Mouse (Mus musculus): Measurements from ENCODE around the gene Irx4. TPM values are rescaled to one million over a fixed set of nuclear protein-coding genes. Genes with fewer than 3 reads are reported as not detected.

Irx4 gene
- polyA plus RNA-seq (2012; rRNA removed) (6.7 and 7.4 TPM in 2 replicates), polyA plus RNA-seq (2014; fragmentation: Nextera tagmentation; extraction: Ambion mirVana) (8.9 TPM in 2 replicates)

DNA sequence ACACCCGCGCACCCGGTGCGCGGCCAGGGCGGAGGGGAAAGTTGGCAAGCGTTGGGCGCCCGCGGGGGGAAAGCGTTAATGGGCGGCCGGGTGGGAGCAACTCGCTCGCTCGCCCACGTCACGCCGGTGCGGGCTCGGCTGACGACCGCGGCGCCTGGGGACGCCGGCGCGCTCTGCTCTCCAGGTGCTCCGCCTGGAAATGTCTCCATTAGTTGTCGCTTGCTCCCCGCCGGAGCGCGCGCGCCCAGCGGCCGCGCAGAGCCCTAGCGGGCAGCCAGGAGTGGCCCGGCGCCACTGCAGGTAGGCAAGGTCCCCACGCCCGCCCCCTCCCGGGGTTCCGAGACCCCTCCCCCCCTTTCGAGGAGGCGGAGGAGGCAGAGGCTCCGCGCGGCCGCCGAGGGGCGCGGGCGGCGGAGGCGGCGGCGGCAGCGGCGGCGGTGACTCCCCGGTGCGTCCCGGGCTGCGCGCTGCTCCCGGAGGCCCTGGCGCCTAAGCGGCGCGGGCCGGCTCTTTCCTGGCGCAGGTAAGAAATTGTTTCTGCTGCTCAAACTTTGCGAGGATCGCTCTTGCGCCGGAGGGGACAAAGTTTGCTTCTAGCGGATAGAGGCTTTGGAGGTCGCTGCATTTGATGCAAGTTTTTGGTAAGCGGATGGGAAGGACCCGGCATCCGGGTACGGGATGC, at the start of gene Irx4:
Irx4 (plus strand) TSS at position 126 of the 682 bp plus-strand sequence.
- ATAC-seq (ENCODE audit: low FRiP score, low read depth) (no peak), DNase-seq (ENCODE audit: low spot score) (no peak)
- TF ChIP-seq POLR2A (IDR thresholded peaks at IDR 0.05; ENCODE audit: borderline replicate concordance, extremely low read depth, insufficient read depth, insufficient read length), result no peak
- H3K9ac ChIP-seq (ENCODE audit: low read depth, low read length, severe bottlenecking), result peak within 1 kb of the TSS; percentile 49
- H3K4me3 ChIP-seq (replicated peaks; ENCODE audit: low read length), result peak within 1 kb of the TSS; percentile 44
- H3K9me3 ChIP-seq (ENCODE audit: control insufficient read depth, low read length), result no peaks in the 10 kb centered on the region
- WGBS, result under 1% methylated on average over 43 of the region's 86 CpGs
- H3K4me1 ChIP-seq (ENCODE audit: control insufficient read depth, insufficient read depth, low read length), result peaks cover 10% of the 10 kb centered on the region; the same call in 1 of the 2 replicates
- H3K27me3 ChIP-seq (ENCODE audit: control insufficient read depth, insufficient read depth, low read length), result peaks cover 84% of the 10 kb centered on the region
- H3K27ac ChIP-seq (replicated peaks; ENCODE audit: low read depth, low read length), result no peak within 1 kb of the TSS
- H3K36me3 ChIP-seq (ENCODE audit: control insufficient read depth, insufficient read depth, low read length), result no peaks in the 10 kb centered on the region
- H3K4me2 ChIP-seq (replicated peaks; ENCODE audit: low read depth, low read length, severe bottlenecking), result peak within 1 kb of the TSS; percentile 89

- ATAC-seq (ENCODE audit: low FRiP score, low read depth), result no peak
Measured at GRCm38 (mm10) chr13:73214301-73214700, 46.0 kb upstream of the Irx4 start.

DNA sequence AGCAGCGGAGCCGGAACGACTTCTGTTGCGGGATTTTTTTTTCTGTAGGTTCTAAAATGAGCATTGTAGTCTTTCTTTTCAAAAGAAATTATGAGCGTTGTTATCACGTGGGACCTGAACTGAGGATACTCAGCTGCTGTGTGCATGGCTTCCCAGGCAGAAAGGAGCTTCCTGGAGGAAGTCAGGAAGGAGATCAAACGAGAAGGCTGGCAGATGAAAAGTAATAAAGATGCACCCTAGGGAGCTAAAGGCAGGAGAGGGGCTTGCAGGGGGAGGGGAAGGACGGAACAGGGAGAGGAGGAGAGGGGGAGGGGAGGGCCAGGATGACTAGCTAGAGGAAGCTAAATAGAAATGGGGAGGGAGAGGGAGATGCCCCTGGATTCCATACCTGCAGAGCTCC, 23.8 kb upstream of the Irx4 start:
- Histone ChIP-seq H3K4me2 (replicated peaks; ENCODE audit: low read depth, low read length, severe bottlenecking) (no peak overlapping the region), H3K4me3 (replicated peaks; ENCODE audit: low read length) (no peak overlapping the region), H3K27me3 (ENCODE audit: control insufficient read depth, insufficient read depth, low read length) (no peaks in the 10 kb centered on the region), H3K4me1 (ENCODE audit: control insufficient read depth, insufficient read depth, low read length) (no peaks in the 10 kb centered on the region), H3K27ac (replicated peaks; ENCODE audit: low read depth, low read length) (no peak overlapping the region), H3K9ac (ENCODE audit: low read depth, low read length, severe bottlenecking) (no peak overlapping the region), H3K36me3 (ENCODE audit: control insufficient read depth, insufficient read depth, low read length) (no peaks in the 10 kb centered on the region), H3K9me3 (ENCODE audit: control insufficient read depth, low read length) (no peaks in the 10 kb centered on the region)
- WGBS, result 38% methylated on average over 8 of the region's 8 CpGs
- no peak for TF ChIP-seq POLR2A (IDR thresholded peaks at IDR 0.05; ENCODE audit: borderline replicate concordance, extremely low read depth, insufficient read depth, insufficient read length)
- no peak for DNase-seq (ENCODE audit: low spot score)
- ATAC-seq (ENCODE audit: low FRiP score, low read depth), result no peak

More at GRCm38 (mm10) chr13:73214301-73214700, 46.0 kb upstream of the Irx4 start:
- TF ChIP-seq POLR2A (IDR thresholded peaks at IDR 0.05; ENCODE audit: borderline replicate concordance, extremely low read depth, insufficient read depth, insufficient read length), result no peak
- WGBS, result 61% methylated on average over 10 of the region's 10 CpGs
- Histone ChIP-seq H3K27ac (replicated peaks; ENCODE audit: low read depth, low read length) (no peak overlapping the region), H3K4me1 (ENCODE audit: control insufficient read depth, insufficient read depth, low read length) (no peaks in the 10 kb centered on the region), H3K9me3 (ENCODE audit: control insufficient read depth, low read length) (peaks cover 5% of the 10 kb centered on the region; the same call in 1 of the 2 replicates), H3K27me3 (ENCODE audit: control insufficient read depth, insufficient read depth, low read length) (no peaks in the 10 kb centered on the region), H3K36me3 (ENCODE audit: control insufficient read depth, insufficient read depth, low read length) (no peaks in the 10 kb centered on the region), H3K9ac (ENCODE audit: low read depth, low read length, severe bottlenecking) (no peak overlapping the region), H3K4me2 (replicated peaks; ENCODE audit: low read depth, low read length, severe bottlenecking) (no peak overlapping the region), H3K4me3 (replicated peaks; ENCODE audit: low read length) (no peak overlapping the region)
- DNase-seq (ENCODE audit: low spot score), result no peak

GRCm38 (mm10) chr13:73239191-73239746, 21.0 kb upstream of the Irx4 start:
- Histone ChIP-seq H3K36me3 (ENCODE audit: control insufficient read depth, insufficient read depth, low read length) (no peaks in the 10 kb centered on the region), H3K4me2 (replicated peaks; ENCODE audit: low read depth, low read length, severe bottlenecking) (no peak overlapping the region), H3K4me1 (ENCODE audit: control insufficient read depth, insufficient read depth, low read length) (no peaks in the 10 kb centered on the region), H3K27me3 (ENCODE audit: control insufficient read depth, insufficient read depth, low read length) (no peaks in the 10 kb centered on the region), H3K27ac (replicated peaks; ENCODE audit: low read depth, low read length) (no peak overlapping the region), H3K4me3 (replicated peaks; ENCODE audit: low read length) (no peak overlapping the region), H3K9ac (ENCODE audit: low read depth, low read length, severe bottlenecking) (no peak overlapping the region), H3K9me3 (ENCODE audit: control insufficient read depth, low read length) (peaks cover 6% of the 10 kb centered on the region; the same call in 1 of the 2 replicates)
- no peak for ATAC-seq (ENCODE audit: low FRiP score, low read depth)
- no peak for TF ChIP-seq POLR2A (IDR thresholded peaks at IDR 0.05; ENCODE audit: borderline replicate concordance, extremely low read depth, insufficient read depth, insufficient read length)
- 72% methylated on average over 4 of the region's 4 CpGs for WGBS
- DNase-seq (ENCODE audit: low spot score), result no peak

DNA sequence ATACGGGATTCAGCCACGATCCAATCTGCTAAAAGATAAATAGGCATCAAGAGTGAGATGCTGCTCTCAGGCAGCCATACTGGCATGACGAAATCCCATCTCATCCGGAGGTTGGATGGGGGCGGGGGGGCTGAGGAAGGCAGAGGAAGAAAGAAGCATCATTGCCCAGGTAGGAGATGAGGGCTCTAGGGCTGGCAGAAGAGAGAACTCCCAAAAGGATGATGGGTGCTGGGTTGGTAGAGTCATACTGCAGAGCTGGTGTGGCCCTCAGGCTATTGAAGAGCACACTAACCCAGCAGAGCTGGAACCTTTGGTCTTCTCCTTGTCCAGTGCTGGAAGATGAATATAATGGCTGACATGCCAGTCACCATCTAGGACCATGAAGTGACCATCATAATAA, 17.7 kb upstream of the Irx4 start:
- no peak for DNase-seq (ENCODE audit: low spot score)
- no peaks in the 10 kb centered on the region for H3K36me3 ChIP-seq (ENCODE audit: control insufficient read depth, insufficient read depth, low read length)
- no peak overlapping the region for H3K4me3 ChIP-seq (replicated peaks; ENCODE audit: low read length)
- no peak overlapping the region for H3K4me2 ChIP-seq (replicated peaks; ENCODE audit: low read depth, low read length, severe bottlenecking)
- H3K4me1 ChIP-seq (ENCODE audit: control insufficient read depth, insufficient read depth, low read length), result no peaks in the 10 kb centered on the region
- peaks cover 7% of the 10 kb centered on the region; the same call in 1 of the 2 replicates for H3K9me3 ChIP-seq (ENCODE audit: control insufficient read depth, low read length)
- no peak for ATAC-seq (ENCODE audit: low FRiP score, low read depth)
- no peak for TF ChIP-seq POLR2A (IDR thresholded peaks at IDR 0.05; ENCODE audit: borderline replicate concordance, extremely low read depth, insufficient read depth, insufficient read length)
- no peak overlapping the region for H3K9ac ChIP-seq (ENCODE audit: low read depth, low read length, severe bottlenecking)
- no peak overlapping the region for H3K27ac ChIP-seq (replicated peaks; ENCODE audit: low read depth, low read length)
- no peaks in the 10 kb centered on the region for H3K27me3 ChIP-seq (ENCODE audit: control insufficient read depth, insufficient read depth, low read length)
- 90% methylated on average over 5 of the region's 5 CpGs for WGBS
